Mouse (Mus musculus): ENCODE results near the gene Vac14.

Gene Vac14

GRCm38 (mm10) chr8:110677174-110677660 lies 58.8 kb downstream of the Vac14 start:
- no peak for DNase-seq (ENCODE audit: extremely low read depth, low read depth, low spot score)

- DNase-seq (ENCODE audit: extremely low read depth, low read depth, low spot score) = no peak
Measured at GRCm38 (mm10) chr8:110678989-110679388, 60.6 kb downstream of the Vac14 start.

- no peak for DNase-seq (ENCODE audit: extremely low read depth, low read depth, low spot score)
Measured at GRCm38 (mm10) chr8:110687726-110688125, 69.3 kb downstream of the Vac14 start.

GRCm38 (mm10) chr8:110689961-110690360 lies 71.6 kb downstream of the Vac14 start:
- no peak for DNase-seq (ENCODE audit: extremely low read depth, low read depth, low spot score)

GRCm38 (mm10) chr8:110694226-110694625 lies 75.8 kb downstream of the Vac14 start:
- no peak for DNase-seq (ENCODE audit: extremely low read depth, low read depth, low spot score)

- no peak for DNase-seq (ENCODE audit: extremely low read depth, low read depth, low spot score)
Measured at GRCm38 (mm10) chr8:110694826-110695225, 76.4 kb downstream of the Vac14 start.

GRCm38 (mm10) chr8:110695431-110695830 lies 77.0 kb downstream of the Vac14 start:
- DNase-seq (ENCODE audit: extremely low read depth, low read depth, low spot score) = no peak

- DNase-seq (ENCODE audit: extremely low read depth, low read depth, low spot score) = no peak
Measured at GRCm38 (mm10) chr8:110696051-110696450, 77.7 kb downstream of the Vac14 start.

- DNase-seq (ENCODE audit: extremely low read depth, low read depth, low spot score) = no peak
Measured at GRCm38 (mm10) chr8:110697571-110697970, 79.2 kb downstream of the Vac14 start.

- DNase-seq (ENCODE audit: extremely low read depth, low read depth, low spot score) = no peak
Measured at GRCm38 (mm10) chr8:110698098-110698497, 79.7 kb downstream of the Vac14 start.

GRCm38 (mm10) chr8:110699501-110699900 lies 81.1 kb downstream of the Vac14 start:
- DNase-seq (ENCODE audit: extremely low read depth, low read depth, low spot score) = no peak

GRCm38 (mm10) chr8:110700561-110700960 lies 82.2 kb downstream of the Vac14 start:
- DNase-seq (ENCODE audit: extremely low read depth, low read depth, low spot score) = no peak

- DNase-seq (ENCODE audit: extremely low read depth, low read depth, low spot score) = no peak
Measured at GRCm38 (mm10) chr8:110702636-110703459, 84.5 kb downstream of the Vac14 start.

- no peak for DNase-seq (ENCODE audit: extremely low read depth, low read depth, low spot score)
Measured at GRCm38 (mm10) chr8:110703460-110704061, 85.2 kb downstream of the Vac14 start.

- DNase-seq (ENCODE audit: extremely low read depth, low read depth, low spot score) = no peak
Measured at GRCm38 (mm10) chr8:110704103-110704502, 85.7 kb downstream of the Vac14 start.

GRCm38 (mm10) chr8:110705391-110706287 lies 87.3 kb downstream of the Vac14 start:
- DNase-seq (ENCODE audit: extremely low read depth, low read depth, low spot score) = no peak

GRCm38 (mm10) chr8:110706288-110706870 lies 88.0 kb downstream of the Vac14 start:
- DNase-seq (ENCODE audit: extremely low read depth, low read depth, low spot score) = no peak

- no peak for DNase-seq (ENCODE audit: extremely low read depth, low read depth, low spot score)
Measured at GRCm38 (mm10) chr8:110708429-110708828, 90.0 kb downstream of the Vac14 start.

- DNase-seq (ENCODE audit: extremely low read depth, low read depth, low spot score) = no peak
Measured at GRCm38 (mm10) chr8:110710593-110710992, 92.2 kb downstream of the Vac14 start.

- DNase-seq (ENCODE audit: extremely low read depth, low read depth, low spot score) = no peak
Measured at GRCm38 (mm10) chr8:110711271-110711934, 93.0 kb downstream of the Vac14 start.
